Mouse (Mus musculus) liver, embryonic 13.5 days (tissue): ENCODE results near the gene Ptprb. TPM values are rescaled to one million over a fixed set of nuclear protein-coding genes. Genes with fewer than 3 reads are reported as not detected.

Experiments used
- ATAC-seq: fragments of 200-750 bp; cut with Nextera tagmentation; 2 replicates; pipeline ENCODE4 v1.8.0; 2017; ENCODE audit warnings: low read depth, mild to moderate bottlenecking, moderate number of reproducible peaks, moderate library complexity
- DNase-seq: peaks from one replicate; pipeline ENCODE4 v3.0.0; 2022
- H3K27ac ChIP-seq: fragments of 300-500 bp; sonication (generic); 2 replicates; pipeline ENCODE4 v1.5.1; 2015; ENCODE audit warnings: moderate library complexity, mild to moderate bottlenecking, inconsistent platforms
- H3K27me3 ChIP-seq: fragments of 300-500 bp; sonication (generic); 2 replicates; pipeline ENCODE4 v1.6.1; 2015; ENCODE audit warnings: mild to moderate bottlenecking, inconsistent platforms
- H3K36me3 ChIP-seq: fragments of 300-500 bp; sonication (generic); 2 replicates; pipeline ENCODE4 v1.6.1; 2015; ENCODE audit warnings: mild to moderate bottlenecking, inconsistent platforms
- H3K4me1 ChIP-seq: fragments of 300-500 bp; sonication (generic); replicated peaks from 2 replicates; pipeline ENCODE4 v1.6.1; 2015; ENCODE audit warnings: inconsistent platforms
- H3K4me2 ChIP-seq: fragments of 300-500 bp; sonication (generic); 2 replicates; pipeline ENCODE4 v1.6.1; 2015; ENCODE audit warnings: inconsistent platforms, mild to moderate bottlenecking, moderate library complexity
- H3K4me3 ChIP-seq: fragments of 300-500 bp; sonication (generic); replicated peaks from 2 replicates; pipeline ENCODE4 v1.5.1; 2015; ENCODE audit warnings: mild to moderate bottlenecking, inconsistent platforms
- H3K9ac ChIP-seq: fragments of 300-500 bp; sonication (generic); 2 replicates; pipeline ENCODE4 v1.6.1; 2015; ENCODE audit warnings: mild to moderate bottlenecking, inconsistent platforms
- H3K9me3 ChIP-seq: fragments of 300-500 bp; sonication (generic); replicated peaks from 2 replicates; pipeline ENCODE4 v1.6.1; 2016; ENCODE audit warnings: inconsistent platforms
- WGBS: fragments of 180-500 bp; shearing (Covaris S2); methylation state at CpG from one replicate; pipeline ENCODE4 v1.1.7; 2015; ENCODE audit not compliant: insufficient replicate concordance; 5-methylcytosine and 5-hydroxymethylcytosine counted together
- polyA plus RNA-seq: library from polyadenylated mRNA; unstranded; fragments of >200 nt; fragmentation: Nextera tagmentation; extraction: Ambion mirVana; gene quantifications from 2 replicates; pipeline ENCODE4 v1.2.1, GENCODE M21; 2015

Gene Ptprb
- polyA plus RNA-seq, 1 experiment from 2014 or later: 1.2 TPM

DNA sequence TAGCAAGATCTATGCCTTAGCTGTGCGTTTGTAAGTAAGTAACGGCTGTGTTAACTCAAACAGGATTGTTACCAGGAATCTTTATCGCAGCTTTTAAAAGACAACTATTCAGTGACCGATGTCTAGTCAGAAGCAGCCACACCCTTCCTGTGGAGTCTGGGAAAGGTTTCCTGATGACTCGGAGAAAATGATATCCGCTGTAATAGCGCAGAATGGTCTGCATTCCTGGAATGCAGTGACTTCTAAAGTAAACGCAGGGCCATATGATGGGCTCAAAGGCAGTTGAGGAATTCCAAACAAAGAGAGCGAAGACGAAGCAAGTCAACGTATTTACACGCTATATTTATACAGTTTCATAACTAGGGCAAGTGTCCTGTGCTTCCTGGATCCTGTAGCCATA lies 22.5 kb downstream of the Ptprb start:
- no peak overlapping the region for H3K9ac ChIP-seq
- H3K36me3 ChIP-seq: no peaks in the 10 kb centered on the region
- peaks cover 26% of the 10 kb centered on the region for H3K27me3 ChIP-seq
- no peaks in the 10 kb centered on the region for H3K9me3 ChIP-seq
- H3K4me2 ChIP-seq: no peak overlapping the region
- 50% methylated on average over 12 of the region's 12 CpGs for WGBS
- H3K4me1 ChIP-seq: no peaks in the 10 kb centered on the region
- ATAC-seq: no peak
- no peak overlapping the region for H3K27ac ChIP-seq
- no peak for DNase-seq
- H3K4me3 ChIP-seq: no peak overlapping the region

DNA sequence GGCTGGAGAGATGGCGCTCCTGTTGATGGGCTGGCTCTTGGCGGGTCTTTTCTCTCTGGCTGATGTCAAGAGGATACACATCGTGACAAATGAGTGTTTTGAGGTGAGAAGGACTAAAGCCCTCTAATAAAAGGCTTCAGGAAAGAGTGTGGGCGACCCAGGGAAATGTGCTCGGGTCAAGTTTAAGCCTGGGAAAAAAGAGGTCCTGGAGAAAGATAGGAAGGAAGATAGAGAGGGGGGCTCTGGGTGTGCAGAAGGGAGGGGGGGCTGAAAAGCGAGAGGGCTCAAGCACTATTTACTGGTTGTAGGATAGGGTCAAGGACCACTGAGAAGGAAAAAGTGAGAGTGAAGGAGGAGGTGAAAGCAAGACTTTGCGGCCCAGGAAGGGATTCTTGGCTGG lies 25.5 kb downstream of the Ptprb start:
- H3K27me3 ChIP-seq: peaks cover 26% of the 10 kb centered on the region
- H3K27ac ChIP-seq: no peak overlapping the region
- no peaks in the 10 kb centered on the region for H3K9me3 ChIP-seq
- H3K4me1 ChIP-seq: no peaks in the 10 kb centered on the region
- no peak overlapping the region for H3K9ac ChIP-seq
- peak overlapping the region; percentile 36 for H3K4me3 ChIP-seq
- H3K36me3 ChIP-seq: no peaks in the 10 kb centered on the region
- peak overlapping the region; percentile 54 for H3K4me2 ChIP-seq
- 19% methylated on average over 6 of the region's 7 CpGs for WGBS
- DNase-seq: no peak
- no peak for ATAC-seq

DNA sequence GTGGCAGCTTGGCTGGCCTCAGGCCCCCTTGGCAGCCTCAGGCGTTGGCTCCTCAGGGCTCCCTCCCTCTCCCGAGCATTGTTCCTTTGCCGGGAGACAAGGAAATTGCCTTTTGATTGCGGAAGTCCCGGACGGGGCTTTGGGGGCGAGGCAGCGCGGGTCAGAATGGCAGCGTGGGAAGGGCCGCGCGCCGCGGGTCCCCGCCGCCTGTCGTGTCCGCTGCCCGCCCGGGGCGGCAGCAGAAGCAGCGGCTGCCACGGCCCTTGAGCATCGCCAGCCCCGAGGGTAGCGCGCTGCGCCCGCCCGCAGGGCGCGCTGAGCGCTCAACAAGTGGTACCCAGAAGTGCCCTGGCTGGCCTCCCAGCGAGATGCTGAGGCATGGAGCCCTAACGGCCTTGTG lies 25.9 kb downstream of the Ptprb start:
- Histone ChIP-seq H3K27me3 (peaks cover 26% of the 10 kb centered on the region), H3K4me1 (no peaks in the 10 kb centered on the region), H3K9ac (no peak overlapping the region), H3K4me2 (peak overlapping the region; percentile 54), H3K36me3 (no peaks in the 10 kb centered on the region), H3K27ac (no peak overlapping the region), H3K9me3 (no peaks in the 10 kb centered on the region), H3K4me3 (peak overlapping the region; percentile 36)
- 2% methylated on average over 36 of the region's 36 CpGs for WGBS
- DNase-seq (no peak), ATAC-seq (no peak)

DNA sequence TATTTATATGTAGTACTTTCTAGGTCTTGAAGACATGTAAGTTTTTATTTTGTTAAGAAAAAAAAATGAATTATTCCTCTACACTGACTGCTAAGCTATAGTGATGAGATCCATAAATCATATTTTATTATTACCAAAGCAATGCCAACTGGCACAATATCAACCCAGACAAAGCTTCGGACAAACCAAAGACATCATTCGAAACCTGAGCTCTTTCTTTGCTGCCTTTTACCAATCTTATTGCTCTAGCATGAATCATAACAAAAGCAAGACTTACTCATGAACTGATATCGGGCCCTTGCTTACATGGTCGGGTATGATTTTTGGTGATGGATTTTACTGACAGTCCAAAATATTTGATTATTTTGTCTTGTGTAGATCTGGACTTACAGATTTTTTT lies 29.0 kb downstream of the Ptprb start:
- H3K4me2 ChIP-seq: no peak overlapping the region
- no peaks in the 10 kb centered on the region for H3K4me1 ChIP-seq
- H3K36me3 ChIP-seq: no peaks in the 10 kb centered on the region
- DNase-seq: no peak
- H3K9ac ChIP-seq: no peak overlapping the region
- H3K9me3 ChIP-seq: no peaks in the 10 kb centered on the region
- H3K27me3 ChIP-seq: peaks cover 23% of the 10 kb centered on the region
- H3K4me3 ChIP-seq: no peak overlapping the region
- ATAC-seq: no peak
- no peak overlapping the region for H3K27ac ChIP-seq
- 70% methylated on average over 4 of the region's 4 CpGs for WGBS

DNA sequence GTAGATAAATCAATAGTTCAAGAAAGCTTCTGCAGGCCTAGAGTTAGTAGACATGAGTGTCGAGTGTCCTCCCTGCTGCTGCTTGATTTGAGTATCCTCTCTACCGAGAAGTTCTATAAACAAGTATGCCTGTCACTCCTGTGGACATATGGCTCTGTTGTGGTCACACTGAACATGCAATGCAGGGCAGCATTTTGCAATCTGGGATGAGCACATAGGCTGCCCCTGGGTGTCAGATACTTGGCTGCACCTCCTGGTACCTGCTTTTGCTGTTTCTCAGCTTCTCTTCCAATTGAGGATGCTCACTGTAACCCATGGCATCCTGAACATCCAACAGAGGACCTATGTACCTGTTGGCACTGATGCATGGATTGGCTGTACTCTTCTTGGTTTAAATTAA lies 34.1 kb downstream of the Ptprb start:
- Histone ChIP-seq H3K9me3 (no peaks in the 10 kb centered on the region), H3K4me3 (no peak overlapping the region), H3K9ac (no peak overlapping the region), H3K27me3 (no peaks in the 10 kb centered on the region), H3K36me3 (no peaks in the 10 kb centered on the region), H3K27ac (no peak overlapping the region), H3K4me2 (no peak overlapping the region), H3K4me1 (no peaks in the 10 kb centered on the region)
- WGBS: 58% methylated on average over 2 of the region's 2 CpGs
- DNase-seq (no peak), ATAC-seq (no peak)

DNA sequence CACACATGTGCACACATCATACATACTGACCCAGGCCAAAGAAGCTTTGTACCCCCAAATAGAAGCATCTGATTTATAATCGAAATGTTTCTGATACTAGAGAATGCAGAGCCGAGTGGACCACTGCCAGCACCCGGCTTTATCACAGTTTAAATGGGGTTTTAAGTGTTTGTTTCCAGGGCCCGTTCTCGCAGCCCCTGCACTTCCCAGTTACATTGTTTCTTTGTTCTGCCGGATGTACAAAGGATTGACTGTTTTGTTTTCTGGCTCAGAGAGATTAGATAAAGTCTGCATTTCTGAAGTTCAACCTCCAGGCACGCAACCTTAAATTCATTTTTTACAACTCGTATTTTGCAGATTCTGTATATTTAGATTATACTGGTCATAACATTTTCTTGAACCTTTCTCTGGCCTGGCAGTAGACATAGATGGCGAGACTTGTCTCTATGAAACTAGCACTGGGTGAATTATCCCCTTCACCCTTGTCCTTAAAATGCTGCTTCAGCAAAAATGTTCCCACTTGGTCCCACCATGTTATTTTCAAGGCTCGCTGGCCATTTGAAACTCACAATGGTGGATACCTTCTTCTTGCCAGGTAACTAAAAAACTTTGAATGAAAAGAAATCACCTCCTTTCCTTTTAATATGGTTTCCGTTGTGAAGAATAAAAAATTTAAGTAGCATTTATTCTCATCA lies 35.3 kb downstream of the Ptprb start:
- ATAC-seq: no peak
- Histone ChIP-seq H3K4me3 (no peak overlapping the region), H3K27me3 (no peaks in the 10 kb centered on the region), H3K4me1 (no peaks in the 10 kb centered on the region), H3K9ac (no peak overlapping the region), H3K36me3 (no peaks in the 10 kb centered on the region), H3K4me2 (no peak overlapping the region), H3K27ac (no peak overlapping the region), H3K9me3 (no peaks in the 10 kb centered on the region)
- no peak for DNase-seq
- 41% methylated on average over 11 of the region's 11 CpGs for WGBS

DNA sequence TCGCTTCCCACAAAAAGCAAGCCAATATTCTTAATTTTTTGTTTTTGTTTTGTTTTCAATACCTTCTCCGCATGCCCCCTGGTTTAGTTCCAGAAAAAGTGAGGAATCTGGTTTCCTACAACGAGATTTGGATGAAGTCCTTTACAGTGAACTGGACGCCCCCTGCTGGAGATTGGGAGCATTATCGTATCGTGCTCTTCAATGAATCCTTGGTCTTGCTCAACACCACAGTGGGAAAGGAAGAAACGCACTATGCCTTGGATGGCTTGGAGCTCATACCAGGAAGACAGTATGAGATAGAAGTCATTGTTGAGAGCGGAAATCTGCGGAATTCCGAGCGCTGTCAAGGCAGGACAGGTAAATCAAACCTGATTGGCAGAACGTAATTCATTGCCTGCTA lies 43.9 kb downstream of the Ptprb start:
- Histone ChIP-seq H3K36me3 (no peaks in the 10 kb centered on the region), H3K4me3 (no peak overlapping the region), H3K9me3 (no peaks in the 10 kb centered on the region), H3K27me3 (no peaks in the 10 kb centered on the region), H3K4me1 (no peaks in the 10 kb centered on the region), H3K9ac (no peak overlapping the region), H3K4me2 (no peak overlapping the region), H3K27ac (no peak overlapping the region)
- peak; percentile 18 for DNase-seq
- WGBS: 21% methylated on average over 12 of the region's 12 CpGs
- ATAC-seq: no peak

DNA sequence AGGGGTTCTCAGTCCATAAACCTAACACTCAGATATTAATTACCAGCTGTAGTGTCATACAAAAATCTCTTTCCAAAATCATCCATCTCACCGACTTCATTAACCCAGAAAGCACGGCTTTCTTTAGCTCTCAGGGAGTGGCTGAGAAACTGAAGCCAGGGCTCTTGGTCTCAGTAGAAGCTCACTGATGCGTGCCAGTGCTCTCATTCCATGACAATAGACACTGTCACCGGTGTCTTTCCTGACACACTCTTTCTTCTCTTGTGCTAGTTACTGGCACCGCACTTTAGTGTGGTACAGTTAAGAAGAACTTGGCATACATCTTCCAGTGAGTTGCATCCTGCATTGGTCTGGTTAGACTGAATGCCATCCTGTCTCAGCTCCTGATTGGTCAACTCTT lies 53.8 kb downstream of the Ptprb start:
- no peak overlapping the region for H3K27ac ChIP-seq
- no peaks in the 10 kb centered on the region for H3K36me3 ChIP-seq
- no peaks in the 10 kb centered on the region for H3K27me3 ChIP-seq
- H3K4me3 ChIP-seq: no peak overlapping the region
- H3K9ac ChIP-seq: no peak overlapping the region
- WGBS: 77% methylated on average over 5 of the region's 5 CpGs
- DNase-seq: no peak
- H3K4me1 ChIP-seq: no peaks in the 10 kb centered on the region
- no peak overlapping the region for H3K4me2 ChIP-seq
- ATAC-seq: no peak
- no peaks in the 10 kb centered on the region for H3K9me3 ChIP-seq

DNA sequence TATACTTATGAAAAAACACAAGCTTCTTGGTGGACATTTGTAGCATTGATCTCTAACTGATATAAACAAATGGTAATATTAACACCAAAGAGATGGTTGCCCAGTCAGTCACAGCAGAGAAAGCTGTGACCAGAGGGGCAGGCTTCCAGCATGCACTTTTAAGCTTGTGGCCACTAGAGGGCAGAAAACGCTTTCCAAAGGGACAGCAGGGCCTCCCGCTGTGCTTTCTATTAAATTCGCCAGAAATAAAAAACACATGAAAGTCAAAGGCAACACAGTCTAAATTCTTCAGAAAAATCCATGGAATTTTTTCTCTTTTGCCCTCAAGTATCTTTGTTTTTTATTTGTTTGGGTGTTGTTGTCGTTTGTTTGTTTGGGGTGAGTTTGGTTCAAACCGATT lies 55.1 kb downstream of the Ptprb start:
- H3K4me2 ChIP-seq: peak overlapping the region; percentile 41
- no peak overlapping the region for H3K9ac ChIP-seq
- WGBS: 25% methylated on average over 5 of the region's 5 CpGs
- no peaks in the 10 kb centered on the region for H3K36me3 ChIP-seq
- no peak overlapping the region for H3K27ac ChIP-seq
- no peaks in the 10 kb centered on the region for H3K27me3 ChIP-seq
- DNase-seq: peak; percentile 24
- H3K4me1 ChIP-seq: no peaks in the 10 kb centered on the region
- no peaks in the 10 kb centered on the region for H3K9me3 ChIP-seq
- no peak for ATAC-seq
- no peak overlapping the region for H3K4me3 ChIP-seq

DNA sequence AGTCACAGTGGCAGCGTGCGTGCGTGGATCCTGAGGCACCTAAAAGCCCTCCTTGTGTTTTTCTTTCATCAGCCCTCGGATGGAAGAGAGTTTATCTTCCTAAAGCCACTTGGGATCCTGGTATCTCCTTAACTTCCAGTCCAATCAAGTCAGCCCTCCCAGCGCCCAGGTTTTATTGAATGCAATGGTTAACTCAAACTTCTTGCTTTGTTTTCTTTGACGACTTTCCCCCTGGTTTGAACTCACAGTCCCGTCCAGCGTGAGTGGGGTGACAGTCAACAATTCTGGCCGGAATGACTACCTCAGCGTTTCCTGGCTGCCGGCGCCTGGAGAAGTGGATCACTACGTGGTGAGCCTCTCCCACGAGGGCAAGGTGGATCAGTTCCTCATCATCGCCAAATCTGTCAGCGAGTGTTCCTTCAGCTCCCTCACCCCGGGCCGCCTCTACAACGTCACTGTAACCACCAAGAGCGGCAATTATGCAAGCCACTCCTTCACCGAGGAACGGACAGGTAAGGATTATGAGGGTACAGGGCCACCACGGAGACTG lies 55.7 kb downstream of the Ptprb start:
- Histone ChIP-seq H3K27me3 (no peaks in the 10 kb centered on the region), H3K4me2 (peak overlapping the region; percentile 41), H3K9ac (no peak overlapping the region), H3K9me3 (no peaks in the 10 kb centered on the region), H3K4me3 (no peak overlapping the region), H3K4me1 (no peaks in the 10 kb centered on the region), H3K36me3 (no peaks in the 10 kb centered on the region), H3K27ac (no peak overlapping the region)
- ATAC-seq (no peak), DNase-seq (no peak)
- WGBS: 59% methylated on average over 23 of the region's 23 CpGs

DNA sequence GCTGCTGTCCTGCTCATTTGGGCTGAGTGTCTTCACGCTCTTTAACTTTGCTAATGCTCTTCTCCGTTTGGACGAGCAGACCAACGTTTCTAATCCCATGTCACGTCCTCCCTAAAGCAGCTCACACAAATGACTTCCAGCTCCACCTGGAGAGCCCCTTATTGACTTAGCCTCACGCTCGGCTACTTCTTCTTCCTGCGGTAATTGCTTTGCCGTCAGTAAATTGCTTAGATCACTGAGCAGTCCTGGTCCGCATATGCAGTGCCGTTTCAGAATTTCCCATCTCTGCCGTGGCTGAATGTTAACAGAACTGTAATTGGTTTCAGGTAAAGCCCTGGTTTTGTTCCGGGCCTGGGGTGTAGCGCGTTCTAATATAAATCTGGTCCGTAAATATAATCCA lies 58.3 kb downstream of the Ptprb start:
- Histone ChIP-seq H3K4me3 (no peak overlapping the region), H3K27ac (no peak overlapping the region), H3K4me1 (no peaks in the 10 kb centered on the region), H3K27me3 (no peaks in the 10 kb centered on the region), H3K36me3 (no peaks in the 10 kb centered on the region), H3K9me3 (no peaks in the 10 kb centered on the region), H3K9ac (no peak overlapping the region), H3K4me2 (no peak overlapping the region)
- DNase-seq: no peak
- 72% methylated on average over 16 of the region's 16 CpGs for WGBS
- no peak for ATAC-seq

DNA sequence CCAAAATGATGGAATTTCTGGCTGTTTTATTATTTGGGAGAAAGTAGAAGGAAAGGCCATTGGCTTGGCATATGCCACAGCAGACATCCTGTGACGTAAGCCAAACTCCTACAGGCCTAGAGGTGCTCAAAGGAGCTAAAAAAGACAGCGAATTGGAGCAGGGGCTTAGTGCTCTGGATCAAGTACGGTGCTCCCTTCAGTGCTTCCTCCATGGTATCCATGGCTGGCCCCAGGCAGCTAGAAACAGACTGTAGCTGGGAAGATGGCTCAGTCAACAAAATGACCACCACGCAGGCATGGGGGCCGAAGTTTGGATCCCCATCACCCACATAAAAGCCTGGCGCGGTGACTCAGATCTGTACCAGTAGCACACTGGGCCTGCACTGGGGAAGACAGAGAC lies 58.8 kb downstream of the Ptprb start:
- Histone ChIP-seq H3K9ac (no peak overlapping the region), H3K4me2 (no peak overlapping the region), H3K27me3 (no peaks in the 10 kb centered on the region), H3K4me3 (no peak overlapping the region), H3K27ac (no peak overlapping the region), H3K4me1 (no peaks in the 10 kb centered on the region), H3K36me3 (no peaks in the 10 kb centered on the region), H3K9me3 (no peaks in the 10 kb centered on the region)
- no peak for ATAC-seq
- no peak for DNase-seq
- 84% methylated on average over 7 of the region's 7 CpGs for WGBS
